Mouse (Mus musculus): Measurements from ENCODE around the gene Ubtf. TPM values are rescaled to one million over a fixed set of nuclear protein-coding genes. Genes with fewer than 3 reads are reported as not detected.
A peak's percentile ranks its signal among the peaks of the same experiment; 100 is the strongest.
"Not testable (repeated sequence)": the region's sequence is repeated elsewhere in the genome, so short reads cannot be mapped to it uniquely, and the experiment has no call there.

Gene Ubtf
- total and polyA plus RNA-seq, 3 experiments = 14.9 to 59.4 (median 52.5) TPM

- Histone ChIP-seq H3K27ac (peak within 1 kb of the TSS; percentile 93), H3K9ac (ENCODE audit: low read depth, low read length) (peak within 1 kb of the TSS; percentile 58), H3K4me1 (ENCODE audit: control insufficient read depth, insufficient read depth, low read length) (no peaks in the 10 kb centered on the region), H3K36me3 (ENCODE audit: control insufficient read depth, insufficient read depth, low read length) (no peaks in the 10 kb centered on the region), H3K4me3 (peak within 1 kb of the TSS; percentile 82), H3K27me3 (ENCODE audit: control insufficient read depth, insufficient read depth, low read length) (no peaks in the 10 kb centered on the region), H3K79me2 (replicated peaks; ENCODE audit: control insufficient read depth, insufficient read depth, low read length) (no peaks in the 10 kb centered on the region)
- under 1% methylated on average over 32 of the region's 32 CpGs for WGBS
- TF ChIP-seq CTCF (IDR thresholded peaks at IDR 0.05) (peak; percentile 36; the same call in 1 of the 2 replicates), POLR2A (IDR thresholded peaks at IDR 0.05; ENCODE audit: insufficient read depth, low read depth, low read length) (peak; percentile 64), EP300 (IDR thresholded peaks at IDR 0.05; ENCODE audit: insufficient read depth, low read depth, low read length) (no peak; the same call in 1 of the 2 replicates)
- intact Hi-C loops (cut with DNase I) = loop anchor here (1.0 kb wide), 1 partner anchor 11 kb away; no protein-coding TSS in a partner anchor
- peak; percentile 94 to 97 for DNase-seq
These were observed 34.9 kb downstream of the Ubtf start, which contains the start of gene Tmub2 for GRCm38 (mm10) chr11:102284501-102285094. Gene Tmub2, plus strand, starts transcription at chr11:102284931.

- Histone ChIP-seq H3K27ac (peak overlapping the region; percentile 57), H3K27me3 (ENCODE audit: control insufficient read depth, insufficient read depth, low read length) (no peaks in the 10 kb centered on the region), H3K79me2 (replicated peaks; ENCODE audit: control insufficient read depth, insufficient read depth, low read length) (no peaks in the 10 kb centered on the region), H3K4me1 (ENCODE audit: control insufficient read depth, insufficient read depth, low read length) (no peaks in the 10 kb centered on the region), H3K9ac (ENCODE audit: low read depth, low read length) (no peak overlapping the region), H3K4me3 (peak overlapping the region; percentile 82), H3K36me3 (ENCODE audit: control insufficient read depth, insufficient read depth, low read length) (no peaks in the 10 kb centered on the region)
- TF ChIP-seq CTCF (IDR thresholded peaks at IDR 0.05) (no peak), POLR2A (IDR thresholded peaks at IDR 0.05; ENCODE audit: insufficient read depth, low read depth, low read length) (no peak), EP300 (IDR thresholded peaks at IDR 0.05; ENCODE audit: insufficient read depth, low read depth, low read length) (no peak)
- intact Hi-C loops (cut with DNase I) = no loop called here
- DNase-seq = no peak
- 86% methylated on average over 6 of the region's 6 CpGs for WGBS
These were observed 35.6 kb downstream of the Ubtf start for GRCm38 (mm10) chr11:102283922-102284321.

GRCm38 (mm10) chr11:102280267-102280666 lies 39.3 kb downstream of the Ubtf start:
- H3K4me1 ChIP-seq (ENCODE audit: control insufficient read depth, insufficient read depth, low read length); DNase-seq; H3K27ac ChIP-seq; H3K79me2 ChIP-seq (replicated peaks; ENCODE audit: control insufficient read depth, insufficient read depth, low read length); H3K4me3 ChIP-seq; intact Hi-C loops (cut with DNase I); H3K27me3 ChIP-seq (ENCODE audit: control insufficient read depth, insufficient read depth, low read length); H3K36me3 ChIP-seq (ENCODE audit: control insufficient read depth, insufficient read depth, low read length); H3K9ac ChIP-seq (ENCODE audit: low read depth, low read length): not testable (repeated sequence)
- peak; percentile 27 for TF ChIP-seq CTCF (IDR thresholded peaks at IDR 0.05)
- WGBS = 66% methylated on average over 6 of the region's 6 CpGs

GRCm38 (mm10) chr11:102279595-102279994 lies 39.9 kb downstream of the Ubtf start:
- DNase-seq = no peak
- intact Hi-C loops (cut with DNase I) = no loop called here

GRCm38 (mm10) chr11:102277754-102278153 lies 41.8 kb downstream of the Ubtf start:
- no peak overlapping the region for H3K27ac ChIP-seq
- no peak for DNase-seq
- H3K9ac ChIP-seq (ENCODE audit: low read depth, low read length) = no peak overlapping the region
- no peaks in the 10 kb centered on the region for H3K79me2 ChIP-seq (replicated peaks; ENCODE audit: control insufficient read depth, insufficient read depth, low read length)
- no peaks in the 10 kb centered on the region for H3K36me3 ChIP-seq (ENCODE audit: control insufficient read depth, insufficient read depth, low read length)
- TF ChIP-seq CTCF (IDR thresholded peaks at IDR 0.05) (no peak), POLR2A (IDR thresholded peaks at IDR 0.05; ENCODE audit: insufficient read depth, low read depth, low read length) (no peak), EP300 (IDR thresholded peaks at IDR 0.05; ENCODE audit: insufficient read depth, low read depth, low read length) (no peak)
- intact Hi-C loops (cut with DNase I) = no loop called here
- peaks cover 2% of the 10 kb centered on the region for H3K4me1 ChIP-seq (ENCODE audit: control insufficient read depth, insufficient read depth, low read length)
- no peak overlapping the region for H3K4me3 ChIP-seq
- peaks cover 5% of the 10 kb centered on the region; the same call in 1 of the 2 replicates for H3K27me3 ChIP-seq (ENCODE audit: control insufficient read depth, insufficient read depth, low read length)
- 76% methylated on average over 10 of the region's 12 CpGs for WGBS

More at GRCm38 (mm10) chr11:102279595-102279994, 39.9 kb downstream of the Ubtf start:
- H3K27me3 ChIP-seq (ENCODE audit: control insufficient read depth, insufficient read depth, low read length) = peaks cover 5% of the 10 kb centered on the region; the same call in 1 of the 2 replicates
- TF ChIP-seq POLR2A (IDR thresholded peaks at IDR 0.05; ENCODE audit: insufficient read depth, low read depth, low read length) = no peak
- no peak for TF ChIP-seq EP300 (IDR thresholded peaks at IDR 0.05; ENCODE audit: insufficient read depth, low read depth, low read length)
- no peak for TF ChIP-seq CTCF (IDR thresholded peaks at IDR 0.05)
- H3K36me3 ChIP-seq (ENCODE audit: control insufficient read depth, insufficient read depth, low read length) = no peaks in the 10 kb centered on the region
- H3K4me3 ChIP-seq = no peak overlapping the region
- no peaks in the 10 kb centered on the region for H3K79me2 ChIP-seq (replicated peaks; ENCODE audit: control insufficient read depth, insufficient read depth, low read length)
- no peak overlapping the region for H3K27ac ChIP-seq
- peaks cover 2% of the 10 kb centered on the region for H3K4me1 ChIP-seq (ENCODE audit: control insufficient read depth, insufficient read depth, low read length)
- no peak overlapping the region for H3K9ac ChIP-seq (ENCODE audit: low read depth, low read length)
- WGBS = 90% methylated on average over 3 of the region's 3 CpGs

GRCm38 (mm10) chr11:102276411-102276915 lies 43.1 kb downstream of the Ubtf start:
- WGBS = 2% methylated on average over 33 of the region's 33 CpGs
- DNase-seq = peak in 1 of 2 experiments; percentile 34
- Histone ChIP-seq H3K36me3 (ENCODE audit: control insufficient read depth, insufficient read depth, low read length) (no peaks in the 10 kb centered on the region), H3K4me3 (peak overlapping the region; percentile 26; the same call in 1 of the 2 replicates), H3K27me3 (ENCODE audit: control insufficient read depth, insufficient read depth, low read length) (peaks cover 5% of the 10 kb centered on the region; the same call in 1 of the 2 replicates), H3K9ac (ENCODE audit: low read depth, low read length) (peak overlapping the region; percentile 52), H3K27ac (no peak overlapping the region), H3K79me2 (replicated peaks; ENCODE audit: control insufficient read depth, insufficient read depth, low read length) (no peaks in the 10 kb centered on the region), H3K4me1 (ENCODE audit: control insufficient read depth, insufficient read depth, low read length) (peaks cover 2% of the 10 kb centered on the region)
- no peak for TF ChIP-seq EP300 (IDR thresholded peaks at IDR 0.05; ENCODE audit: insufficient read depth, low read depth, low read length)
- no peak for TF ChIP-seq POLR2A (IDR thresholded peaks at IDR 0.05; ENCODE audit: insufficient read depth, low read depth, low read length)
- no peak for TF ChIP-seq CTCF (IDR thresholded peaks at IDR 0.05)
- intact Hi-C loops (cut with DNase I) = no loop called here
